Mouse (Mus musculus) embryonic facial prominence, embryonic 14.5 days (tissue): ENCODE results near the gene Dnajb1. TPM values are rescaled to one million over a fixed set of nuclear protein-coding genes. Genes with fewer than 3 reads are reported as not detected.
A peak's percentile ranks its signal among the peaks of the same experiment; 100 is the strongest.
"Not testable (repeated sequence)": the region's sequence is repeated elsewhere in the genome, so short reads cannot be mapped to it uniquely, and the experiment has no call there.

ENCODE experiments used
- ATAC-seq: fragments of 200-750 bp; cut with Nextera tagmentation; 2 replicates; pipeline ENCODE4 v1.8.0; 2017; ENCODE audit warnings: low read depth, moderate number of reproducible peaks, moderate TSS enrichment
- DNase-seq: peaks from one replicate; pipeline ENCODE4 v3.0.0-alpha.2; 2015; ENCODE audit warnings: low spot score
- H3K27ac ChIP-seq: fragments of 300-500 bp; sonication (generic); replicated peaks from 2 replicates; pipeline ENCODE4 v1.5.1; 2014; ENCODE audit warnings: low read depth, mild to moderate bottlenecking, low read length, moderate library complexity
- H3K27me3 ChIP-seq: fragments of 300-500 bp; sonication (generic); replicated peaks from 2 replicates; pipeline ENCODE4 v1.6.1; 2014; ENCODE audit warnings: low read length; ENCODE audit not compliant: control insufficient read depth, insufficient read depth
- H3K36me3 ChIP-seq: fragments of 300-500 bp; sonication (generic); 2 replicates; pipeline ENCODE4 v1.6.1; 2014; ENCODE audit warnings: low read length, mixed read lengths; ENCODE audit not compliant: control insufficient read depth, insufficient read depth
- H3K4me1 ChIP-seq: fragments of 300-500 bp; sonication (generic); 2 replicates; pipeline ENCODE4 v1.6.1; 2014; ENCODE audit warnings: antibody characterized with exemption, low read length; ENCODE audit not compliant: control insufficient read depth, insufficient read depth
- H3K4me2 ChIP-seq: fragments of 300-500 bp; sonication (generic); 2 replicates; pipeline ENCODE4 v1.6.1; 2014; ENCODE audit warnings: low read depth, mild to moderate bottlenecking, low read length, moderate library complexity, mixed read lengths
- H3K4me3 ChIP-seq: fragments of 300-500 bp; sonication (generic); 2 replicates; pipeline ENCODE4 v1.5.1; 2014; ENCODE audit warnings: low read depth, mild to moderate bottlenecking, low read length
- H3K9ac ChIP-seq: fragments of 300-500 bp; sonication (generic); 2 replicates; pipeline ENCODE4 v1.6.1; 2014; ENCODE audit warnings: low read depth, mild to moderate bottlenecking, low read length, moderate library complexity, mixed read lengths
- H3K9me3 ChIP-seq: fragments of 300-500 bp; sonication (generic); 2 replicates; pipeline ENCODE4 v1.6.1; 2016; ENCODE audit warnings: low read length; ENCODE audit not compliant: control insufficient read depth
- WGBS: fragments of 180-500 bp; shearing (Covaris S2); extraction: QIAGEN DNeasy Blood & Tissue Kit; methylation state at CpG from one replicate; pipeline ENCODE4 v1.1.7; 2014; 5-methylcytosine and 5-hydroxymethylcytosine counted together
- polyA plus RNA-seq: library from polyadenylated mRNA; unstranded; fragments of >200 nt; fragmentation: Nextera tagmentation; extraction: Ambion mirVana; gene quantifications from 2 replicates; pipeline ENCODE4 v1.2.1, GENCODE M21; 2014

The Dnajb1 gene
- polyA plus RNA-seq, 1 experiment from 2014 or later, result 47.2 TPM

DNA sequence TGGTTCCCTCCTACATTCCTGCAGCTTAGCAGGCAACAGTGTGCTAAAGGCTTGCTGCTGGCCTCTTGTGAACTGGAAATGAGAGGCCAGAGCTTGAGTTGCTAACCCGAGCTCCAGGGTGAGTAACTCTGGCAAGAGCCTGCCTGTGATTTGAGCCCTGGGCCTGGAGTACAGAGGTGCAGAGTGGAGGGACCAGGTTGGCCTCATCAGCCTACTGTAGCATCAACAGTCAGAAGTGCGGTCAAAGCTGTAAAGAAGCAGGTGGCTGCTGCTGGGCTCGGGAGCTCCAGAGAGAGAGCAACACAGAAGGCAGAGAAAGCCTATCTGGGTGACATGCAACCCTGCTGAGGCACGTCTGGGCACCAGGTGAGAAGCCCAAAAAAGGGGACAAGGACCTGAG lies 38.8 kb upstream of the Dnajb1 start:
- H3K36me3 ChIP-seq, result peaks cover 47% of the 10 kb centered on the region
- no peak for DNase-seq

DNA sequence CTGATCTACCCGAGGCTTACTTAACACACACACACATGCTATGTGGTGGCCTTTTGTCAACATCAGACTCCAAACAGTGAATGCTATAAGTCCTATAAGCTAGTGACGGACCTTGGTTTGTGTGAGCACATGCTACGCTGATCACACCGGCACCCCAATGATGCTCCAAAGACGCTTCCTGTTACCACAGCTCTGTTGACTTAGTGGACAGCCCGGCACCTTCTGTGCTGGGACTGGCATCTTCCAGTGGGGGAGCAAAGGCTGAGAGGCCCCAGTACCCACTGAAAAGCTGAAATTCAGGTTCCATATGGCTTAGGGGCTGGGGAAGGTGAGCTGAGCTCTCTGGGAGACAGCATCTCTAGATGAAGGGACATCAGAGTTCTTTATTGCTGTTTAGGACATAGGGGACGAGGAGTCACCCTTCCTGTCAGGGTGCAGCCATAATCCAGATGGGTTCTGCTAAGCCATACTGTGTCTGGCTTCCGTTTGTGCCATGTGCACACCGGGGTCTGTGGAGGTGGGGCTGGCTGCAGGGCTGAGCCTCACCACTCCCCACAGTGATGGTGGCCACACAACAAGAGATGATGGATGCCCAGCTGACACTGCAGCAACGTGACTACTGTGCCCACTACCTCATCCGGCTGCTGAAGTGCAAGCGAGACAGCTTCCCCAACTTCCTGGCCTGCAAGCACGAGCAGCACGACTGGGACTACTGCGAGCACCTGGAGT lies 37.6 kb upstream of the Dnajb1 start:
- H3K4me2 ChIP-seq, result no peak overlapping the region
- H3K36me3 ChIP-seq, result peaks cover 49% of the 10 kb centered on the region
- H3K27ac ChIP-seq, result no peak overlapping the region
- WGBS, result 86% methylated on average over 13 of the region's 15 CpGs
- no peak overlapping the region for H3K9ac ChIP-seq
- ATAC-seq (no peak), DNase-seq (no peak)
- H3K9me3 ChIP-seq, result no peaks in the 10 kb centered on the region
- no peaks in the 10 kb centered on the region for H3K27me3 ChIP-seq
- peaks cover under 1% of the 10 kb centered on the region for H3K4me1 ChIP-seq
- no peak overlapping the region for H3K4me3 ChIP-seq

More for the DNA sequence above, 38.8 kb upstream of the Dnajb1 start:
- ATAC-seq, result no peak
- H3K9ac ChIP-seq, result no peak overlapping the region; the same call in 1 of the 2 replicates
- H3K9me3 ChIP-seq, result no peaks in the 10 kb centered on the region
- no peak overlapping the region for H3K27ac ChIP-seq
- H3K4me1 ChIP-seq, result no peaks in the 10 kb centered on the region; the same call in none of the 2 replicates
- WGBS, result 74% methylated on average over 4 of the region's 4 CpGs
- no peak overlapping the region for H3K4me2 ChIP-seq
- H3K4me3 ChIP-seq, result no peak overlapping the region
- no peaks in the 10 kb centered on the region for H3K27me3 ChIP-seq

DNA sequence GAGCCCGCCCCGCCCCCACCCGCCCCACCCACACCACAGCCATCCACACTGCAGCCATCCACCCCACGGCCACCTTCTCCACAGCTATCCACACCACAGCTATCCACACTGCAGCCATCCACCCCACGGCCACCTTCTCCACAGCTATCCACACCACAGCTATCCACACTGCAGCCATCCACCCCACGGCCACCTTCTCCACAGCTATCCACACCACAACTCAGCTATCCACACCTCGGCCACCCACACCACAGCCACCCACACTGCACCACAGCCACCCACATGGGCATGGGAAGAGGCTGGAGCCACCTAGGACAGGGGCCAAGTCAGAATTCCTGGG lies 37.0 kb upstream of the Dnajb1 start:
- not testable (repeated sequence) for ATAC-seq, DNase-seq, H3K4me3 ChIP-seq, H3K27me3 ChIP-seq, H3K27ac ChIP-seq, H3K9ac ChIP-seq, H3K4me2 ChIP-seq, H3K9me3 ChIP-seq, H3K4me1 ChIP-seq
- 93% methylated on average over 3 of the region's 7 CpGs for WGBS
- peaks cover 49% of the 10 kb centered on the region for H3K36me3 ChIP-seq

DNA sequence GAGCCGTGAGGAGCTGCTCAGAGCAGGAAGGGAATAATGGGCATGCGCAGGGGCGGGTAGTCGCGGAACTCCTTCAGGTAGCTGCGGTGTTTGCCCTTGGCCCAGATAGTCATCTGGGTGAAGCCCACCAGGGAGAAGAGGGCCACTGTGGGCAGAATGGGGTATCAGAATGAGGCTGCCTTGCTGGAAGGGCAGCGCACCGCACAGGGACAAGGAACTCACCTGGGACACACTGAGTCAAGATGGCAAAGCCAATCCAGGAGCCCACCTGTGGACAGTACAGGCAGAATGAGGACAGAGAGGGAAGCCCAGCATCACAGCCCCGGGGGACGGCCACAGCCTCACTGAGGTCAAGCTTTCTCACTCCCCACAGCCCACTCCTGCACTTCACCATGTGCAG lies 36.2 kb upstream of the Dnajb1 start:
- Histone ChIP-seq H3K27ac (no peak overlapping the region), H3K9me3 (no peaks in the 10 kb centered on the region), H3K4me3 (no peak overlapping the region), H3K9ac (no peak overlapping the region), H3K27me3 (no peaks in the 10 kb centered on the region), H3K36me3 (peaks cover 49% of the 10 kb centered on the region), H3K4me2 (no peak overlapping the region), H3K4me1 (peaks cover 10% of the 10 kb centered on the region)
- ATAC-seq (no peak), DNase-seq (no peak)
- WGBS, result 94% methylated on average over 8 of the region's 10 CpGs

DNA sequence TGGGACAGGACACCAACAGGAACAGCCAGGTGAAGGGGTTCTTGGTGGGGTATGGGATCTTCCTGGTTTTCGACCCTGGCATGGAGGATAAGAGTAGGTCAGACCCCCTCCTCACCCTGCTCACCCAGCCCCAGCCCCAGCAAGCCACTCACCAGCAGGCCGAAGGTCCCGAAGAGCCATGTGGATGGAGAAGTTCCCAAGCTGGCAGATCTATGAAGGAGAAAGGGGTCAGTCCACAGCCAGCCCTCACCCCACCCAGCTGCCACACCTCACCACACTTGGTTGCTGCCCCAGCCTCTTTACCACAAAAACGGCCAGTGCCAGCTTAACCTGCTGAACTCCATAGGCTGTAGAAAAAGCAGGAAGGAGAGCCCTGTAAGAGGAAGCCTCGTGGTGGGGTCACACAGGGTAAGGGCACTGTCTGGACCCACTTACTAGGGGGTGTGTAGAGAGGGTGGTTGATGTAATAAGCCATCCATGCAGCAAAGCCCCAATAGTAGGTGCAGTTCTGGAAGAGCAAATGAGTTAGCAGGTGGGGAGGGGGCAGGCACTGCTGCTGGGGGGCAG lies 35.7 kb upstream of the Dnajb1 start:
- no peak for DNase-seq
- H3K27ac ChIP-seq, result no peak overlapping the region
- 91% methylated on average over 5 of the region's 5 CpGs for WGBS
- no peak for ATAC-seq
- peaks cover 49% of the 10 kb centered on the region for H3K36me3 ChIP-seq
- H3K4me1 ChIP-seq, result peaks cover 15% of the 10 kb centered on the region
- H3K4me2 ChIP-seq, result no peak overlapping the region
- H3K9ac ChIP-seq, result no peak overlapping the region
- no peak overlapping the region for H3K4me3 ChIP-seq
- H3K9me3 ChIP-seq, result no peaks in the 10 kb centered on the region
- no peaks in the 10 kb centered on the region for H3K27me3 ChIP-seq

DNA sequence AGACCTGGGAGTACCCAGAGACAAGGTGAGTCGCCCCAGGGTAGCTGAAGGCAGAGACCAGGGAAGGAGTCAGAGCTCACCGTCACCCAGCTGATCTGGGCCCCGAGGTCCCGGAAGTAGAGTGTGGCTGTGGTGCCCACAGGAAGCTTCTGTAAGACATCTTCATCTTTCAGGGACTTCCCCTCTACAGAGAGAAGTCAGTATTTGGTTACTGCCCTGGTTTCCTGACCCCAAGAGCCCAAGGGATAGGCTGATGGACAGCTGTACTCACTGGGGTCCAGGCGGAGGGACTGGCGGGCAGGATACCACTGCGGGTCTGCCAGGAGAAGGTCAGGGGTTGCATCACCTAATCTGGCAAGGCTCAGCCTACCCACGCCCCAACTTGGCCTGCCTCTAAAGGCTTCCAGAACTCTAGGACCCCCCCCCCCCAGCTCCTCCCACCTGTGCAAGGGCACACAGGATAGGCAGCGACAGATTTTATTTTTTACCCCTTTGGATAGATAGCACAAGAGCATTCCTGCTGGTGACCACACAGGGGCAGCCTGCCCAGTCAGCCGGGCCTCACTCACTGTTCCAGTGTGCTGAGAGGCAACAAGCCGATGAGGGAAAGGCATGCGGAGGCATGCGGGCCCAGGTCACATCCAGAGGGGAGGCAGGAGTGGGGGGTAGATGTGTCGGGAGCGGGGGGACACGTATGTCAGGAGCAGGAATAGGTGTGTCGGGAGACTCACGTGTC lies 34.7 kb upstream of the Dnajb1 start:
- Histone ChIP-seq H3K27ac (no peak overlapping the region), H3K4me2 (no peak overlapping the region), H3K36me3 (peaks cover 49% of the 10 kb centered on the region), H3K4me3 (no peak overlapping the region), H3K27me3 (no peaks in the 10 kb centered on the region), H3K9ac (no peak overlapping the region), H3K4me1 (peaks cover 18% of the 10 kb centered on the region), H3K9me3 (no peaks in the 10 kb centered on the region)
- no peak for DNase-seq
- WGBS, result 68% methylated on average over 18 of the region's 18 CpGs
- ATAC-seq, result no peak

DNA sequence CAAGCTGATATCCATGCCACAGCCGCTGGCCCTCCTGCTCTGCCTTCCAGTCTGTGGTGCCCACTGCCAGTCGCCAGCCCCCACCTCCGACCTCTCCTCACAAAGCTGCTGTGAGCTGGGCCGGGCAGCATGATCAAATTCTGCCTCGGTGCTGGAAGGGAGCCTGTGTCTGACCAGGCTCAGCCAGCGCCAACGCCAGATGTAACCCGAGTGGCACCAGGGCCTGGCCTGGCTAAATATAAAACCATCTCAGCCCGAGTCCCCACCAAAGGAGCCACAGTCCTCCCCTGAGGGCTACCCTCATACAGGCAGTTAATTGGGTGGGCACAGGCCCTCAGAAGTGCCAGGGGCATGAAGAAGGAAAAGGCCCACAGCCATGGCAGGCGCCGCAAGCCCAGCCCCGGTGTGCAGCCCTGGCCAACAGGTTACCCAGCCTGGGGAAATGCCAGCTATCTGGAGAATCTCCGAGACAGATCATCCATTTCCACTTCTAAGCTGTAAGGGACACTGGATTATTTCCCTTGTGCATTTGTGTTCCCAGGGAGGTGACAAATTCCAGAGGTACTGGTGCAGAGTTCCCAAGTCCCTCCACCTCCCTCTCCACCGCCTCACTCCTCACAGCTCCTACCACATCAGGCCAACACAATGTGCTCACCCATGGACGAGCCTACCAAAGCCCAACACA lies 33.2 kb upstream of the Dnajb1 start:
- DNase-seq, result no peak
- Histone ChIP-seq H3K36me3 (peaks cover 50% of the 10 kb centered on the region), H3K27ac (peak overlapping the region; percentile 28; the same call in 1 of the 2 replicates)

More for the DNA sequence above, 33.2 kb upstream of the Dnajb1 start:
- Histone ChIP-seq H3K9ac (no peak overlapping the region), H3K4me1 (peaks cover 25% of the 10 kb centered on the region), H3K4me3 (no peak overlapping the region), H3K27me3 (no peaks in the 10 kb centered on the region), H3K9me3 (no peaks in the 10 kb centered on the region), H3K4me2 (no peak overlapping the region)
- 75% methylated on average over 12 of the region's 15 CpGs for WGBS
- ATAC-seq, result no peak
